Mouse (Mus musculus) heart, embryonic 11.5 days (tissue): ENCODE measurements at regions not wholly inside any gene's neighbourhood (a gene's known extent, or its start where the extent isn't known, plus 50 kb on each side); places are given as distances from the start of the nearest gene placed in this dataset.

Experiments
- ATAC-seq: fragments of 200-750 bp; cut with Nextera tagmentation; replicated peaks from 2 replicates; pipeline ENCODE4 v1.8.0; 2017; ENCODE audit warnings: moderate library complexity; ENCODE audit not compliant: insufficient number of reproducible peaks, low FRiP score, low TSS enrichment
- H3K27ac ChIP-seq: fragments of 300-500 bp; sonication (generic); 2 replicates; pipeline ENCODE4 v1.5.1; 2014; ENCODE audit warnings: mild to moderate bottlenecking, low read depth, low read length
- H3K27me3 ChIP-seq: fragments of 300-500 bp; sonication (generic); 2 replicates; pipeline ENCODE4 v1.6.1; 2014; ENCODE audit warnings: mild to moderate bottlenecking, low read length, mixed read lengths; ENCODE audit not compliant: control insufficient read depth, insufficient read depth
- H3K36me3 ChIP-seq: fragments of 300-500 bp; sonication (generic); 2 replicates; pipeline ENCODE4 v1.6.1; 2014; ENCODE audit warnings: mild to moderate bottlenecking, low read length, moderate library complexity, mixed read lengths; ENCODE audit not compliant: control insufficient read depth, insufficient read depth
- H3K4me1 ChIP-seq: fragments of 300-500 bp; sonication (generic); 2 replicates; pipeline ENCODE4 v1.6.1; 2014; ENCODE audit warnings: low read length; ENCODE audit not compliant: control insufficient read depth, insufficient read depth
- H3K4me2 ChIP-seq: fragments of 300-500 bp; sonication (generic); 2 replicates; pipeline ENCODE4 v1.6.1; 2014; ENCODE audit warnings: mild to moderate bottlenecking, moderate library complexity
- H3K4me3 ChIP-seq: fragments of 300-500 bp; sonication (generic); 2 replicates; pipeline ENCODE4 v1.5.1; 2014; ENCODE audit warnings: low read depth, low read length
- H3K9ac ChIP-seq: fragments of 300-500 bp; sonication (generic); 2 replicates; pipeline ENCODE4 v1.6.1; 2014; ENCODE audit warnings: mild to moderate bottlenecking, low read depth, low read length, moderate library complexity
- H3K9me3 ChIP-seq: fragments of 300-500 bp; sonication (generic); replicated peaks from 2 replicates; pipeline ENCODE4 v1.6.1; 2016; ENCODE audit warnings: low read length; ENCODE audit not compliant: control insufficient read depth
- WGBS: fragments of 180-500 bp; shearing (Covaris S2); extraction: QIAGEN DNeasy Blood & Tissue Kit; methylation state at CpG from one replicate; pipeline ENCODE4 v1.1.7; 2014; ENCODE audit not compliant: insufficient replicate concordance; 5-methylcytosine and 5-hydroxymethylcytosine counted together

DNA sequence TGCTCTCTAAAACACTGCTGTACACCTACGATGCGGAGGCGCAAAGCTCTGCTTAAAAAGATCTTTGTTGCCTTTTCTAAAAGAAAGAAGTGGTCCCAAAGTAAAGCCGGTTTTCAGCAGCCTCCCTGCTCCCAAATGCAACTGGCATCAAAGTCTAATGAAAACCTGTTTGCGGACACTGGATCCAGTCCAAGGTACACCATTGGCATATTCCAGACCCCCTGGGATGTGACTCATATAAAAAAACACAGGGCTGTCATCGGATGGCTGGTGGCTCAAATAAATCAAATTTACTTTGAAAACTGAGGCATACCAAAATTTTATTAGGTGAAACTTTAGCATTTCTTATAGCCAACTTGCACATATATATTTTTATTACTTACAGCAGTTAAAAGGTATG lies 134.2 kb upstream of the Tbx18 start:
- Histone ChIP-seq H3K4me1 (no peaks in the 10 kb centered on the region), H3K9me3 (no peaks in the 10 kb centered on the region), H3K27ac (no peak overlapping the region), H3K4me2 (no peak overlapping the region), H3K9ac (no peak overlapping the region), H3K27me3 (peaks cover 3% of the 10 kb centered on the region; the same call in 1 of the 2 replicates), H3K36me3 (no peaks in the 10 kb centered on the region), H3K4me3 (no peak overlapping the region)
- 72% methylated on average over 6 of the region's 6 CpGs for WGBS
- no peak for ATAC-seq

DNA sequence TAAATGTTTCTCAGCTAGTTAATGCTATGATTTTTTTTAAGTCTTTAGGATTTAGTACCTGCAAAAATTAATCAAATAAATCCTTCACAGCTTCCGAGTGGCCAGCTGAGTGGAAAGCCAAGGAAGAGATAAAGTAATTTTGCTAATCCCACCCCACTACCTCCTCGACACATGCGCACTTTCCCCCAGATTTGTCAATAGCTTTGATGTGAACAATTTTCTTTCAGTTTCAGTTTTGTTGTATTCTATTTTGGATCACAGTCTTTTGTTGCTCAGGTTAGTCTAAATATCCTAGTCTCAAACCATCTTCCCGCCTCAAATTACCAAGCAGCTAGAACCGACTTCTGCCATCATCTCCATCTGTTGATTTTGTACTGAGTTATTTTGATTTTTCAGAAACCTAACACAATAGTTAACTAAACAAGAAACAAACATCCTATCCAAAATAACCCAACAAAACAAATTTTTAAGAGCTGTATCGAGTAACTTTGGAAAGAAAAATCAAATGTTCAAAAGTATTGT lies 141.4 kb upstream of the Tbx18 start:
- Histone ChIP-seq H3K4me3 (no peak overlapping the region), H3K9me3 (no peaks in the 10 kb centered on the region), H3K4me2 (no peak overlapping the region), H3K9ac (no peak overlapping the region), H3K4me1 (no peaks in the 10 kb centered on the region), H3K27ac (no peak overlapping the region), H3K36me3 (no peaks in the 10 kb centered on the region), H3K27me3 (0 out of 2 replicates have a peak, but pooled peaks cover 3% of the 10 kb centered on the region)
- 78% methylated on average over 6 of the region's 6 CpGs for WGBS
- ATAC-seq, result no peak

DNA sequence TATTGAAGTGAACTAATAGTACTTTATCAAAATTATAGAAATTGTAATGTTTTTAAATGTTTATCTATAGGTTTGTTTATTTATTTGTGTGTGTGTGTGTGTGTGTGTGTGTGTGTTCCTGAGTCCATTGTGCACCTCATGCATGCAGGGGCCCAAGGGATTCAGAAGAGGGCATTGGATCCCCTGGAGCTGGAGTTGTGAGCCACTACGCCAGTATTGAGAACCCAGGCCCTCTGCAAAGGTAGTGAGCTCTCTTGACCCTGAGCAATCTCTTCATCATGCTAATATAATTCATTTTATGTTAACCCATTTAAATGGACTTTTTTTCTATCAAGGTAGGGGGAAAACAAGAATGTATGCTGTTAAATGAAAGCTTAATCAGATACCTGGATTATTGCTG lies 151.5 kb upstream of the Tbx18 start:
- Histone ChIP-seq H3K27ac (no peak overlapping the region), H3K4me1 (no peaks in the 10 kb centered on the region), H3K4me3 (no peak overlapping the region), H3K27me3 (no peaks in the 10 kb centered on the region), H3K4me2 (no peak overlapping the region), H3K36me3 (no peaks in the 10 kb centered on the region), H3K9ac (no peak overlapping the region), H3K9me3 (no peaks in the 10 kb centered on the region)
- WGBS, result 76% methylated on average over 1 of the region's 1 CpGs
- no peak for ATAC-seq

DNA sequence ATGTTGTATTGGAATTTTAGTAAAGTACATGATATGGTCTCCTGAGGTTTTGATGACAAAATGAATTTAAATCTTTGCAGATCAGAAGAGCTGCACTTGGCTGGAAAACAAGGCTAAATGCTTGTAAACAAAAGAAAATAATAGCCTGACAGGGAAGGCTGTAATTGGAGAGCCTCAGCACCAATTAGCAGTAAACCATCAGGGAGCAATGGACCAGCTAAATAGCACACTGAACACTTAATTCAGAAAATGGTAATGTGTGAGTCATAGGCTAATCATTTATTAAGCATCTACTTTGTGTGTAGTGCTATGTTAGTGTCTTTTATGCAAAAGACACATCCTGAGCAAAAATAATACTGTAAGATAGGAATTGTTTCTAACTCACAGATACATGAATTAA lies 152.0 kb upstream of the Tbx18 start:
- Histone ChIP-seq H3K27ac (no peak overlapping the region), H3K4me1 (no peaks in the 10 kb centered on the region), H3K27me3 (no peaks in the 10 kb centered on the region), H3K9me3 (no peaks in the 10 kb centered on the region), H3K36me3 (no peaks in the 10 kb centered on the region), H3K4me2 (no peak overlapping the region), H3K9ac (no peak overlapping the region), H3K4me3 (no peak overlapping the region)
- no peak for ATAC-seq

DNA sequence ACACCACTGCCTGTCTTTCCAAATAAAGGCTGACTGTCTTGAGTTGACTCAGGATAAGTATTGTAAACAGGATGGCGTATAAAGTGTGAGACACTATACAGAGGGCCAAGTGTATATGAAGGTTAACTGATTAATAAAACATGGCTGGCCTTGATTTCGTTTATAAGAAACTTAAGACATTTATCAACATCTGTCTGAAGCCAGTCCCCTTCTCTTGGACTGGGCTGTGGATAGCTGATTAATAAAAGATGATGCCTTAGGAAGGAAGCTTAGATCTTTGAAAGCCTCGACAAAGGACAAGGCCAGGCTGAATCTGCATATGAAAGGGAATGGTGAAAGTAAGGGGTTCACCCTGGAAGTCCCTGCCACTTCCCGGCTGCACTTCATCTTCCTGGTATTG lies 163.0 kb upstream of the Tbx18 start:
- Histone ChIP-seq H3K9me3 (no peaks in the 10 kb centered on the region), H3K27ac (no peak overlapping the region), H3K27me3 (no peaks in the 10 kb centered on the region), H3K4me3 (no peak overlapping the region), H3K36me3 (no peaks in the 10 kb centered on the region), H3K4me2 (no peak overlapping the region), H3K4me1 (no peaks in the 10 kb centered on the region), H3K9ac (no peak overlapping the region)
- WGBS, result 37% methylated on average over 4 of the region's 4 CpGs
- no peak for ATAC-seq

DNA sequence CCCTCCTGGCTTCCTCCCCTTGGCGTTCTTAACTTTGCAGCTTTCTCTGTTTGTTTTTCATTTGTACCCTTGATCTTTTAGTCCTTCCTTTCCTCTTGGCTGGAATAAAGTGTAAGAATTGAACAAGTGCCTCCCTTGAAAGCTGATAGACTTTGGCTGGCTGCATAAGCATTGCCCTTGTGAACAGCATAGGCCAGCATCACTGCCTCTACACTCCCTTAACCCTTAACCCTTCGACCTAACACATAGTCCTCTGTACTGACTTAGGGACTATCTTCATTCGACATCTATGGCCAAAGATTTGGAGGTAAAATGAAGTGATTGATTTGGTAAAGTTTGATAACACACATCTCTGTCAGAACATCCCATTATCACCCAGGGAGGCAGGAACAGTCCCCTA lies 163.5 kb upstream of the Tbx18 start:
- H3K36me3 ChIP-seq, result no peaks in the 10 kb centered on the region
- H3K27me3 ChIP-seq, result no peaks in the 10 kb centered on the region
- no peak for ATAC-seq
- WGBS, result 45% methylated on average over 3 of the region's 3 CpGs
- H3K9me3 ChIP-seq, result no peaks in the 10 kb centered on the region
- no peak overlapping the region for H3K27ac ChIP-seq
- no peak overlapping the region for H3K9ac ChIP-seq
- no peaks in the 10 kb centered on the region for H3K4me1 ChIP-seq
- no peak overlapping the region for H3K4me2 ChIP-seq
- H3K4me3 ChIP-seq, result no peak overlapping the region

DNA sequence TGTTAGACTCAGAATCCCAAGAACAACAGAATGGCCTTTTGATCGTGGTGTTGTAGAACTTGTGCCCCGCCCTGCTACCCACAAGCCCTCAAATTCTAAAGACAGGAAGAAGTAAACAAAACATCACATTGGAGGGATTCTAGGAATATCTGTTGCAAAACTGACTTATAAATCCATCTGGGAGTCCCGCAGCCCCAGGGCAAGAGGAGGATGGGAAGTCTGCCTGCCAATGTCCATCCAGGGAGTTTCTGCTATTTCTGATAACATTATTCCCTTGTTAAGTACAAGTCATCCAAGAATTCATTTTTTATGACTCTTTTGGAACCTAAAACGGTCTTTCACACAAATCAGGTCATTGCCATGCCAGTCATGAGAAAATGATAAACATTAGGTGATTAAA lies 164.5 kb upstream of the Tbx18 start:
- Histone ChIP-seq H3K9ac (no peak overlapping the region), H3K27ac (no peak overlapping the region), H3K36me3 (no peaks in the 10 kb centered on the region), H3K4me1 (no peaks in the 10 kb centered on the region), H3K9me3 (no peaks in the 10 kb centered on the region), H3K27me3 (no peaks in the 10 kb centered on the region), H3K4me2 (no peak overlapping the region), H3K4me3 (no peak overlapping the region)
- 73% methylated on average over 4 of the region's 4 CpGs for WGBS
- no peak for ATAC-seq

DNA sequence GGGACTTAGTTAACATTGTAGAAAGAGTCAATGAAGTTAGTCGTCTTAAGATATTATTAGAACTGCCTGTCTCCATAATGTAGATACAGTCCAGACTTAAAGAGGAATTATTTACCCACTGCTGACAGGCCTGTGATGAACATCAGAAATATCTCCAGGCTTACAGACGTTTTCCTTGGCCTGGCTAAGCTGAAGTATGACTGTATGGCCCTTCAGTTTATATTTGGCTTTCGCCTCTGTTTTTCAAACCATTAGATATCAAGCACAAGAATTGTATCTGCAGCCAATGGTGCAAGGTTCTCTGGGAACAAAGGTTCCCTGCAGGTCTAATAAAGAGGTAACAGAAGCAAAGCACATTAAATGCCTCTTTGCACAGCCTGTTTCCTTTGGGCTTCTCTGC lies 166.3 kb upstream of the Tbx18 start:
- no peak overlapping the region for H3K4me2 ChIP-seq
- no peak overlapping the region for H3K4me3 ChIP-seq
- no peaks in the 10 kb centered on the region for H3K4me1 ChIP-seq
- no peak overlapping the region for H3K9ac ChIP-seq
- no peaks in the 10 kb centered on the region for H3K36me3 ChIP-seq
- no peaks in the 10 kb centered on the region for H3K9me3 ChIP-seq
- 38% methylated on average over 3 of the region's 3 CpGs for WGBS
- no peak for ATAC-seq
- no peak overlapping the region for H3K27ac ChIP-seq
- no peaks in the 10 kb centered on the region for H3K27me3 ChIP-seq

DNA sequence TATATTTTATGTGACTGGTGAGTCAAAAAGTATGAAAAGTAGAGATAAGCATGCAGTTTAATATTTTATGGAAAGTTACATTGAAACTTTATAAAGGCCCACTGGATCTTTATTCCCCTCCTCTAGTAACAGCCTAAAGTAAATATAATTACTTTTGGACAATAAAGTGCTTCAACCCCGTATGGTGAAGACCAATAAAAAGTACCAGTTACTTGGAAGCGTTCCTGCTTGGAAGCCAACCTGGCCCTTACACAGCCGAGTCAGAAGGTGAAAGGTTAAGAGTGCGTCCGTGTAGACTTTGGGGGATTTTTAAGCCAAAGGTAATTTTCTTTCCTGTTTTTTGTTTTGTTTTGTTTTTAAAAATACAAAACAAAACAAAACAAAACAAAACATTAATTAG lies 168.3 kb upstream of the Tbx18 start:
- H3K36me3 ChIP-seq, result no peaks in the 10 kb centered on the region
- H3K27ac ChIP-seq, result no peak overlapping the region
- no peaks in the 10 kb centered on the region for H3K27me3 ChIP-seq
- no peaks in the 10 kb centered on the region for H3K9me3 ChIP-seq
- no peak overlapping the region for H3K4me3 ChIP-seq
- no peak overlapping the region for H3K4me2 ChIP-seq
- WGBS, result 89% methylated on average over 5 of the region's 5 CpGs
- H3K9ac ChIP-seq, result no peak overlapping the region
- no peaks in the 10 kb centered on the region for H3K4me1 ChIP-seq
- no peak for ATAC-seq
